Mouse (Mus musculus) cerebellum, adult 18-20 months (tissue): Measurements from ENCODE around the gene Mrps12.
A peak's percentile ranks its signal among the peaks of the same experiment; 100 is the strongest.

ENCODE experiments used
- DNase-seq, 2 experiments: peaks; one replicate each; pipeline ENCODE4 v3.0.0; 2021

Mrps12 gene

GRCm38 (mm10) chr7:28741709-28742438, at the start of gene Mrps12, which contains the start of gene Sars2:
Gene Mrps12, minus strand, starts transcription at chr7:28741820.
Gene Sars2, plus strand, starts transcription at chr7:28741992.
- peak; percentile 97 to 98 for DNase-seq

- DNase-seq, result no peak
Measured at GRCm38 (mm10) chr7:28790066-28790806, 48.6 kb upstream of the Mrps12 start.

DNA sequence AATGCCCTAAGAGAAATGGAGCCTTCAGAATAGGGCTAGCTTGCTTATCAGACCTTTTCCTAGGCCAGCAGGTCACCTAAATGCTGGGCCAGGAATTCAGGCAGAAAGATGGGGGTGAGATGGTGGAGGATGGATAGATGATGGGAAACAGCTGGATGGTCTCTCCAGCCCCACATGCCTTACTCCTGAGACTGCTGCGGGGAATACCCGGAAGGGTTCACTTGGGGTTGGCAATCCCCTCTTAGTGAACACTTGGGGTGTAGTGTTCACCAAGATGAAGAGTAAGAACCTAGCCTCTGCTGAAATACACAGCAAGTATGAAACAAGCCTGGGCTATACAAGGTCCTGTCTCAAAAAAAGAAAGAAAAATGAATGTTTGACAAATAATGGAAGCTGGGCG, 47.6 kb upstream of the Mrps12 start:
- no peak for DNase-seq

- no peak for DNase-seq
Measured at GRCm38 (mm10) chr7:28788307-28789195, 46.9 kb upstream of the Mrps12 start, which contains the start of gene Rinl. Gene Rinl, plus strand, starts transcription at chr7:28788969.

- DNase-seq, result no peak
Measured at GRCm38 (mm10) chr7:28787884-28788283, 46.3 kb upstream of the Mrps12 start.

DNA sequence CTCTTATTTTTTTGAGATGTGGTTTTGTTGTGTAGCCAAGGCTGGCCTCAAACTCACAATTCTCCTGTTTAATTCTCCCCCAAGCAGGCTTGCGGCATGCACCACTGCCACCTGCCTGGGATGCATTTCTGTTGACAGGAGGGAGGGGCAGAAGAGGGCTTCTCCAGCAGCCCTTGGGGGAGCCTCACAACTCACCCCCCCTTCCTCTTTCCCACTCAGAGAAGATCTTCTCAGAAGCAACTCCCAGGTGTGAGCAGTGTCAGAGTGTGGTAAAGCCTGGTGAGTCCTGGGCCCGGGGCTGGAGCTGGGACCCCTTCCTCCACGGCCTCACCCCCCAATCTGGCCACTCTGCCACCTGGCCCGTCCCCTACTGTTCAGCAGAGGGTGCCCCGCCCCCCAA, 43.5 kb upstream of the Mrps12 start:
- DNase-seq, result no peak

DNA sequence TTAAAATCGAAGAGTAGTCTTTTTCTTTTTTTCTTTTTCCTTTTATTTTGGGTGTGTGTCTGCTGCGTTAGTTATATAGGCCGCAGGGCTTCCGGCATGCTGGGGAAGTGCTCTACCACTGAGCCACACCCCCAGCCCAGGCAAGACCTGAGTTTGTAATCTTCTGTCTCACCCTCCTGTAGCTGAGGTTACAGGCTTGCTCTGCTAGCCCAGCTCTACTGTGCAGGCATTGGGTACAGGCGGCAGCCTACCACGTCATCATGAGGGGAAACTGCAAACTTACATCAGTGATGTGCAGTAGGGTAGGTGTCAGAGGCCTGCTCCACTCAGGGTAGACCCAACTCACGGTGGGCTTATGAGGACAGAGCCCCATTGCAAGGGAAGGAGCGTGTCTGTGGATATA, 39.6 kb upstream of the Mrps12 start:
- DNase-seq, result no peak

GRCm38 (mm10) chr7:28780857-28781256, 39.2 kb upstream of the Mrps12 start:
- peak; percentile 33 to 50 for DNase-seq

- peak; percentile 89 to 91 for DNase-seq
Measured at GRCm38 (mm10) chr7:28780067-28780658, 38.5 kb upstream of the Mrps12 start.

GRCm38 (mm10) chr7:28778825-28779224, 37.2 kb upstream of the Mrps12 start:
- peak in 1 of 2 experiments; percentile 31 for DNase-seq

GRCm38 (mm10) chr7:28775129-28775528, 33.5 kb upstream of the Mrps12 start:
- DNase-seq, result no peak

DNA sequence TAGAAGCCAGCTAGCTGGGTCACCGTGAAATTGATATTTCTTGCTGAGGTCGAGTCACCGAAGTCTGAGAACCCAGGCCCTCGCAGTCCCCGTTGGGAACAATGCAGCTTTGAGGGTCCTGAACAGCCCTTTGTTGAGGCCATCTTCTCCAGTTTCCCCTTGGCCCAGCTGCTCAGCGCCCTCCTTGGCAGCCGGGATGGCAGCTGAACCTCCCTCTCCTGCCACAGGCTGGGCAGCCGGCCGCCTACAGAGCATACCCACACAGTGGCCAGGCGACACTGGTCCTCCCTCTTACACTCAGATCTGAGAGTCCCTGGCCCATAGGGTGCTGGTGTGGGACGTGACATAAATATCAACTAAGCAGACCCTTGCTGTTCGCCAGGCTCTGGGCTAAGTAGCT, 32.5 kb upstream of the Mrps12 start:
- peak in 1 of 2 experiments; percentile 44 for DNase-seq

- peak; percentile 37 to 43 for DNase-seq
Measured at GRCm38 (mm10) chr7:28773163-28773562, 31.5 kb upstream of the Mrps12 start.

DNA sequence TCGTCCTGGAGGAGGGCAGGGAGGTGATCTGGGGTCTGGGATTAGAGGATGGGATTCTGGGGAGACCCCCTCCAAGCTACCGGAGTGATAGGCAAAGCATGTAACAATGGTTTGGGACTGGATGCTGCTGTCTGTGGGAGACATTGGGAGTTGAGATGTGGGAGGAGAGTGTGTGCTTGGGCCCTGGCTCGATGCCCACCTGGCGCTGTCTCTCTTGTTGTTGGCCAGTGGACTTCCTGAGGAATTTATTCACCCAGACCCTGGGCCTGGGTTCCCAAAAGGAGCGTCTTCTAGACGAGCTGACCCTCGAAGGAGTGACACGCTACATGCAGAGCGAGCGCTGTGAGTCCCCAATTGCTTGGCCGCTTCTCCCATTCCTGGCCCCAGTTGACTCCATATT, 30.2 kb upstream of the Mrps12 start:
- no peak for DNase-seq

- no peak for DNase-seq
Measured at GRCm38 (mm10) chr7:28770309-28770708, 28.7 kb upstream of the Mrps12 start.

DNA sequence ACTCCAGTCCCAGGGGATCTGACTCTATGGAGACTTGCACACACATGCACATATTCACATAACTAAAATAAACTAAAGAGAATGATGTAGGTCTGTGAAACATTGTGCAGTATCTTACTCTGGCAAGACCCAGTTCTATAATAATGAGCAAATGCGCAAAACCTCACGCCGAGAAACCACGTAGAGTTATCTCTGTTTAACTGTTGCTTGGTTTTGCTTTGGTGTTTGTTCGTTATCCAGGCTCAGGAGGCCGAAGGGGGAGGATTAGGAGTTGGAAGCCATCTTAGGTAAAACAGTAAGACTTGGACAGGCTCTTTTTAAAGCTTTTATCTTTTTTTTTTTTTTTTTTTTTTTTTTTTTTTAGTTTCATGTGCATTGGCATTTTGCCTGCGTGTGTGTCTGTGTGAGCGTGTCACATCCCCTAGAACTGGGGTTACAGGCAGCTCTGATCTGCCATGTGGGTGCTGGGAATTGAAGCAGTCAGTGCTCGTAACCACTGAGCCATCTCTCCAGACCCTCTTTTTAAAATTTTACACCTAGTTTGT, 27.9 kb upstream of the Mrps12 start:
- DNase-seq, result no peak

DNA sequence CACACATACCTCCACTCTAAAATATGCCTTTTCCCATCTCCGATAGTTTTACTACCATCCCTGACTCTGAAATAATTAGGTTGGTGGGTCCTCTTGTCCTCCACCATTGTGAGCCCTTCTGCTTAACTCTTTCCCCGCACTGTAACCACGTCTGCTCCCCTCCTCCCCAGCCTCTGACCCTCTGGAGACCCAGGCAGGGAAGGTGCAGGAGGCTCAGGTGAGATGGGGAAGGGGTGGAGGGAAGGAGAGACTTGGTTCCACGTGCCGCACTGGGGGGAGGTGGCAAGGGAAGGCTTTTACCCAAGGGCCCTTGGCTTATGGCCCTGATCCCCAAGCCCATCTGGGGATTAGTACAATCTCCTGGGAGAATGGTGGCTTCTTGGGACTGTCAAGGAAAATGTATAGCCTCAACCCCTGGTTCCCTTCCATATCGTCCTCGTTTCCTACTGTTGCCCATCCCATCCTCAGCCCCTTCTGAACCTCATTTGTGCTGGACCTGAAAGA, 25.9 kb upstream of the Mrps12 start, which contains the start of gene Nfkbib:
Gene Nfkbib, minus strand, starts transcription at position 51 of the 504 bp plus-strand sequence.
- DNase-seq, result peak in 1 of 2 experiments; percentile 29

- DNase-seq, result no peak
Measured at GRCm38 (mm10) chr7:28766910-28767309, 25.3 kb upstream of the Mrps12 start.

- peak; percentile 95 to 99 for DNase-seq
Measured at GRCm38 (mm10) chr7:28766173-28766879, 24.7 kb upstream of the Mrps12 start, which contains the start of gene Sirt2. Gene Sirt2, plus strand, starts transcription at chr7:28766735.

DNA sequence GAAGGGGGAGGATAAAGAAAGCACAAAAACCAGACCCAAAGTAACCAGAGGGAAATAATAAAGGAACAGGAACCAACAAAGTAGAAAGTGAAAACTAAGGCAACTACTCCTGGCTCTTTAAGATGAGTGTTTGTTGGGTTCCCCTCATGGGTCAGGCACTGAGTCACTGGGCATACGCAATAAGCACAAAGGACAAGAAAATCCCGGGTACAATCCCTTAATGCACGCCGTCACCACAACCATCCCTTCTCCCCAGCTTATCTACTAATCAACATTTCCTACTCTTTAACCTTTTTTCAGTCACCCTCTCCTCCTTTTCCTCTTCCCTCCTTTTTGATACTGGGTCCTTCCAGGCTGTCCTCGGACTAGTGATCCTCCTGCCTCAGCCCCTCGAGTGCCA, 23.6 kb upstream of the Mrps12 start:
- DNase-seq, result no peak

DNA sequence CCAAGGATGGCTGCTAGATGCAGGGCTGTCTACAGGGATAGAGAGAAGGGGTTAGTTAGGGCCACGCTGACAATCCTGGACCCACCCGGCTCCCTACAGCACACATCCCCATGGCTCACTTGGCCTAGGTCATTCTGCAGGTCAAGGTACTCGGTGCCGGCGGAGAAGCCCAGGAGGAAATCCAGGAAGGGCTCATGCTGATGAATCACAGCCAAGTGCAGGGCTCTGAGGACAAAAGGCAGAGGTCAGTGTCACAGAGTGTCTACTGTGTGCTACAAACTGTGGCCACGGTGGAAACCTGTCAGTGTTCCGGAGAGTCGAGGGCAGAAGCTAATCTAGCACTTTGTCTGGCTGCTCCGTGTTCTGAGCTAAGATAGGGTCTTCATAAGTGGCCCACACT, 20.3 kb upstream of the Mrps12 start:
- DNase-seq, result no peak
